Mouse (Mus musculus) heart, embryonic 14.5 days (tissue): ENCODE results near the gene Dmrtb1. TPM values are rescaled to one million over a fixed set of nuclear protein-coding genes. Genes with fewer than 3 reads are reported as not detected.

Source experiments
- ATAC-seq: fragments of 200-750 bp; cut with Nextera tagmentation; 2 replicates; pipeline ENCODE4 v1.8.0; 2017; ENCODE audit warnings: low read depth, moderate TSS enrichment; ENCODE audit not compliant: insufficient number of reproducible peaks, insufficient read depth, low FRiP score
- H3K27ac ChIP-seq, 2 experiments: fragments of 200-500 bp in 1 of 2; fragments of 300-500 bp in 1 of 2; sonication (generic) in 1 of 2; replicated peaks in 1 of 2; 2 replicates each; pipeline ENCODE4 v1.5.1; 2012 to 2014; ENCODE audit warnings: low read depth in 2 of 2, low read length in 2 of 2, control low read depth in 1 of 2, mild to moderate bottlenecking in 1 of 2, mixed read lengths in 1 of 2; ENCODE audit not compliant: control insufficient read depth in 1 of 2, insufficient read depth in 1 of 2
- H3K27me3 ChIP-seq: fragments of 300-500 bp; sonication (generic); 2 replicates; pipeline ENCODE4 v1.6.1; 2014; ENCODE audit warnings: mild to moderate bottlenecking, low read length, control low read depth; ENCODE audit not compliant: control insufficient read depth, insufficient read depth
- H3K36me3 ChIP-seq: fragments of 300-500 bp; sonication (generic); 2 replicates; pipeline ENCODE4 v1.6.1; 2014; ENCODE audit warnings: mild to moderate bottlenecking, control low read depth, low read length, mixed read lengths; ENCODE audit not compliant: control insufficient read depth, insufficient read depth
- H3K4me1 ChIP-seq, 2 experiments: fragments of 200-500 bp in 1 of 2; fragments of 300-500 bp in 1 of 2; sonication (generic) in 1 of 2; 2 replicates each; pipeline ENCODE4 v1.6.1; 2012 to 2014; ENCODE audit warnings: low read length in 2 of 2, control low read depth in 1 of 2, mixed read lengths in 1 of 2; ENCODE audit not compliant: control insufficient read depth in 2 of 2, insufficient read depth in 2 of 2
- H3K4me2 ChIP-seq: fragments of 300-500 bp; sonication (generic); 2 replicates; pipeline ENCODE4 v1.6.1; 2014; ENCODE audit warnings: mild to moderate bottlenecking, low read length
- H3K4me3 ChIP-seq, 2 experiments: fragments of 200-500 bp in 1 of 2; fragments of 300-500 bp in 1 of 2; sonication (generic) in 1 of 2; 2 replicates each; pipeline ENCODE4 v1.5.1; 2012 to 2014; ENCODE audit warnings: low read length in 2 of 2, mild to moderate bottlenecking in 2 of 2, control low read depth in 1 of 2, low read depth in 1 of 2, moderate library complexity in 1 of 2; ENCODE audit not compliant: control insufficient read depth in 1 of 2, insufficient read depth in 1 of 2
- H3K9ac ChIP-seq: fragments of 300-500 bp; sonication (generic); 2 replicates; pipeline ENCODE4 v1.6.1; 2014; ENCODE audit warnings: mild to moderate bottlenecking, low read length
- H3K9me3 ChIP-seq: fragments of 300-500 bp; sonication (generic); 2 replicates; pipeline ENCODE4 v1.6.1; 2016; ENCODE audit warnings: low read length, control low read depth; ENCODE audit not compliant: control insufficient read depth
- WGBS: fragments of 180-500 bp; shearing (Covaris S2); extraction: QIAGEN DNeasy Blood & Tissue Kit; methylation state at CpG from one replicate; pipeline ENCODE4 v1.1.7; 2014; 5-methylcytosine and 5-hydroxymethylcytosine counted together
- microRNA-seq: library from miRNA; unstranded; fragments of <30 nt; microRNA quantifications from one replicate; pipeline ENCODE4, GENCODE M21; 2016
- polyA plus RNA-seq: library from polyadenylated mRNA; unstranded; fragments of >200 nt; fragmentation: Nextera tagmentation; extraction: Ambion mirVana; gene quantifications from 2 replicates; pipeline ENCODE4 v1.2.1, GENCODE M21; 2014

Dmrtb1 gene
- polyA plus RNA-seq, 1 experiment from 2014 or later = not detected

- H3K36me3 ChIP-seq = no peaks in the 10 kb centered on the region
- H3K27me3 ChIP-seq = no peaks in the 10 kb centered on the region
- ATAC-seq = no peak
- no peak overlapping the region for H3K27ac ChIP-seq
- no peaks in the 10 kb centered on the region; a peak in 1 of 4 replicates for H3K4me1 ChIP-seq
- no peak overlapping the region for H3K4me3 ChIP-seq
- no peak overlapping the region for H3K4me2 ChIP-seq
- WGBS = 64% methylated on average over 3 of the region's 3 CpGs
- H3K9ac ChIP-seq = no peak overlapping the region
- H3K9me3 ChIP-seq = no peaks in the 10 kb centered on the region
These were observed 46.4 kb downstream of the Dmrtb1 start for GRCm38 (mm10) chr4:107637670-107638069.

DNA sequence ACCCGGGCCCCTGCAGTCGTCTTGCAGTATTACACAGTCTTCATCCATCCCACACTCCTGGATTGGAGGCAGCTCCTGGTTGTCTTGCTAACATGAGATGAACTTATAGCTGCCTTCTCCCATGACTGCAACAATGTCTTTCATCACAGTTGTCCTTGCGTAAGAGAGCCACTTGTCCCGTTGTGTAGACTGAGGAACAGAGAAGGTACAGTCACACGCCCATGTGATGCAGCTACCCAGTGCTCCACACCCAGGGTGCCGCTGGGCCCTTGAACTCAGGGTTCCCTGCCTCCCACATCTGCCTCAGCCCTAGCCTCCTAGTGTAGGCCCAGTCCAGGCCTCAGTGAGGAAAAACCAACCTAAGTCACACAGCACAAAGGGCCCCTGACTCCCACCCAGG lies 47.9 kb downstream of the Dmrtb1 start:
- Histone ChIP-seq H3K4me2 (no peak overlapping the region), H3K27me3 (no peaks in the 10 kb centered on the region), H3K27ac (no peak overlapping the region), H3K4me3 (no peak overlapping the region), H3K9ac (no peak overlapping the region), H3K4me1 (no peaks in the 10 kb centered on the region), H3K9me3 (no peaks in the 10 kb centered on the region), H3K36me3 (no peaks in the 10 kb centered on the region)
- ATAC-seq = no peak
- 67% methylated on average over 6 of the region's 6 CpGs for WGBS

DNA sequence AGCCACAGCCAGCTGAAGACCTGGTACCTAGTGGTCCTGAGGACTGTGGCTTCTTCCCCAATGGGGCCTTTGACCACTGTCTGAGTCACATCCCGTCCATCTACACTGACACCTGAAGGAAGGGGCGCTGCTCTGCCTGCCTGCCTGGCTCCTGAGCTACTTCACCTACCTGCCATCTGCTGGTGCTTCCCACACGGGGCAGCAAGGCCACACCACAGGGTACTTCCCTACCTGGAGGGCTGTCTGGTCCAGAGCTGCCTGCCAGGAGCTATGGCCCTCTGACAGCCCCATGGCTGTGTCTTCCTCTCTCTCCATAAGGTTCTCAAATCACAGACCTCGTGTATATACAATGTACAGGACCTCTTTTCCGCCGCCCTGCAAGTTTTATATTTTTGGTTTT lies 49.4 kb downstream of the Dmrtb1 start:
- no peak overlapping the region for H3K27ac ChIP-seq
- no peak overlapping the region for H3K9ac ChIP-seq
- H3K4me3 ChIP-seq = no peak overlapping the region
- 0 out of 2 replicates have a peak, but pooled peaks cover 4% of the 10 kb centered on the region for H3K27me3 ChIP-seq
- 82% methylated on average over 6 of the region's 6 CpGs for WGBS
- no peaks in the 10 kb centered on the region for H3K36me3 ChIP-seq
- no peaks in the 10 kb centered on the region for H3K9me3 ChIP-seq
- no peak overlapping the region for H3K4me2 ChIP-seq
- no peak for ATAC-seq
- H3K4me1 ChIP-seq = peaks cover 0 to 2% of the 10 kb centered on the region in 2 experiments; a peak in 1 of 4 replicates

DNA sequence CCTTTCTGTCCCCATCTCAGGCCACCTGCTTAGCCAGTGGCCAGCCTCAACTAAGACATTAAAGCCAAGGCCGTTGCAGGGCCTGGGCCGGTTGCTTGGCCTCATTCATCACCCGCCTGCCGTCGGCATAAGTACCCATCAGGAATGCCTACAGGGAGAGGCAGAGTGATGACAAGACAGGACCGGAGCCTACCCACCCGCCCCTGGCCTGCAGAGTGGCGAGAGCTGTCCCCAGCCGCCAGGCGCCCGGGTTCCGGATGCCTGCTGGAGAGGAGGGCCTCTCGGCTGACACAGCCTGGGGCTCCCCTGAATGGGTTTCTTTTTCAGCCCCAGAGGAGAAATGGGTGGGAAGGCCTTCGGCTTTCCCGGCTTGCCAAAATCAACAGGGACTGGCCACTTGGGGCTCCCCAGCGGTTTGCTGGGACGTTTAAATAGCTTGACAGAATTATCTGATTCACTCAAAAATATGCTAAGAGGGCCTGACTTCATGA lies 55.1 kb downstream of the Dmrtb1 start:
- Histone ChIP-seq H3K4me3 (no peak overlapping the region), H3K4me1 (peaks cover 9 to 11% of the 10 kb centered on the region in 2 experiments), H3K9ac (no peak overlapping the region), H3K4me2 (peak overlapping the region; percentile 7; the same call in 1 of the 2 replicates), H3K36me3 (no peaks in the 10 kb centered on the region), H3K27ac (no peak overlapping the region), H3K9me3 (no peaks in the 10 kb centered on the region), H3K27me3 (peaks cover 14% of the 10 kb centered on the region)
- 18% methylated on average over 17 of the region's 17 CpGs for WGBS
- ATAC-seq = peak; percentile 68

DNA sequence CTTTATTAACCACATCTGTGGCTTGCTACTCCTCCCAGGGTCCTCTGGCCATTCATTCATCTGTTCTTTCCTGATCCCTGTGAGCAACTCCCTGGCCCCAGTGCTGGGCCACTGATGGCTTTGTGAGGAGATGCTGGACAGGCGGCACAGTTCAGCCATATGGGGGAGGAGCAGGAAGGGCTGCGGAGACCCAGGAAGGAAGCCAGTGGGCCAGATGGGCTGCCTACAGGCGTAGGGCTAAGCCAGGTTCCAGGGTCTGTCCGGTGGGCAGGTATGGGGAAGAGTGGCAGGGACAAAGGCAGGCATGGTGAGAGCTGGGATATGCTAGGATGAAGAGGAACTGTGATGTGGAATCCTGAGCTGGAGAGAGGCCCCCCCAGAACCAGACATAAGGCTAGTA lies 55.8 kb downstream of the Dmrtb1 start:
- no peak overlapping the region for H3K4me2 ChIP-seq
- 78% methylated on average over 4 of the region's 4 CpGs for WGBS
- H3K36me3 ChIP-seq = no peaks in the 10 kb centered on the region
- peaks cover 17% of the 10 kb centered on the region for H3K27me3 ChIP-seq
- no peak for ATAC-seq
- no peak overlapping the region for H3K27ac ChIP-seq
- H3K4me3 ChIP-seq = no peak overlapping the region
- peaks cover 9 to 11% of the 10 kb centered on the region in 2 experiments for H3K4me1 ChIP-seq
- H3K9me3 ChIP-seq = no peaks in the 10 kb centered on the region
- H3K9ac ChIP-seq = no peak overlapping the region

Small RNA genes within 50 kb of the gene (microRNA-seq; reads per million reads assigned to microRNA genes)
- gene Gm25123 = not detected

Other genes starting within 250 kb of the Dmrtb1 start
- 0.31 TPM in 1 of 2 replicates, not detected in the other for gene Glis1, start 249.6 kb downstream of the Dmrtb1 start, polyA plus RNA-seq
- 0.26 and 0.76 TPM in 2 replicates for gene Lrp8, start 118.0 kb upstream of the Dmrtb1 start, polyA plus RNA-seq
- gene Magoh, start 195.5 kb upstream of the Dmrtb1 start, polyA plus RNA-seq = 85.5 and 94.5 TPM in 2 replicates
- 110 and 111 TPM in 2 replicates for gene 0610037L13Rik, start 205.6 kb upstream of the Dmrtb1 start, polyA plus RNA-seq
- 68.5 and 75.6 TPM in 2 replicates for gene Cpt2, start 239.4 kb upstream of the Dmrtb1 start, polyA plus RNA-seq